Mouse (Mus musculus) ES-E14 (cell line): ENCODE data around the gene Zfp626.

ENCODE experiments used
- CHD2 ChIP-seq: IDR thresholded peaks from 2 replicates; pipeline ENCODE4 v1.6.1; 2014; ENCODE audit warnings: mild to moderate bottlenecking, low read depth, low read length, inconsistent platforms
- MAFK ChIP-seq: IDR thresholded peaks from 2 replicates; pipeline ENCODE4 v1.6.1; 2014; ENCODE audit warnings: mild to moderate bottlenecking, low read depth, low read length, inconsistent platforms; ENCODE audit not compliant: insufficient read depth
- ZC3H11A ChIP-seq: IDR thresholded peaks from 2 replicates; pipeline ENCODE4 v1.6.1; 2012; ENCODE audit warnings: low read depth, mild to moderate bottlenecking, inconsistent platforms, low read length, borderline replicate concordance
- ZNF384 ChIP-seq: IDR thresholded peaks from 2 replicates; pipeline ENCODE4 v1.6.1; 2012; ENCODE audit warnings: low read depth, low read length, inconsistent platforms

GRCm38 (mm10) chr7:27822611-27823010 is 15.6 kb downstream of the Zfp626 start:
- no peak for TF ChIP-seq MAFK
- TF ChIP-seq ZC3H11A = no peak
- no peak for TF ChIP-seq CHD2
- TF ChIP-seq ZNF384 = no peak
